Mouse (Mus musculus): ENCODE data around the gene Wdr1. TPM values are rescaled to one million over a fixed set of nuclear protein-coding genes. Genes with fewer than 3 reads are reported as not detected.
"Not testable (repeated sequence)": the region's sequence is repeated elsewhere in the genome, so short reads cannot be mapped to it uniquely, and the experiment has no call there.

The Wdr1 gene
- polyA plus RNA-seq, 1 experiment from 2014 or later, result 222 TPM

DNA sequence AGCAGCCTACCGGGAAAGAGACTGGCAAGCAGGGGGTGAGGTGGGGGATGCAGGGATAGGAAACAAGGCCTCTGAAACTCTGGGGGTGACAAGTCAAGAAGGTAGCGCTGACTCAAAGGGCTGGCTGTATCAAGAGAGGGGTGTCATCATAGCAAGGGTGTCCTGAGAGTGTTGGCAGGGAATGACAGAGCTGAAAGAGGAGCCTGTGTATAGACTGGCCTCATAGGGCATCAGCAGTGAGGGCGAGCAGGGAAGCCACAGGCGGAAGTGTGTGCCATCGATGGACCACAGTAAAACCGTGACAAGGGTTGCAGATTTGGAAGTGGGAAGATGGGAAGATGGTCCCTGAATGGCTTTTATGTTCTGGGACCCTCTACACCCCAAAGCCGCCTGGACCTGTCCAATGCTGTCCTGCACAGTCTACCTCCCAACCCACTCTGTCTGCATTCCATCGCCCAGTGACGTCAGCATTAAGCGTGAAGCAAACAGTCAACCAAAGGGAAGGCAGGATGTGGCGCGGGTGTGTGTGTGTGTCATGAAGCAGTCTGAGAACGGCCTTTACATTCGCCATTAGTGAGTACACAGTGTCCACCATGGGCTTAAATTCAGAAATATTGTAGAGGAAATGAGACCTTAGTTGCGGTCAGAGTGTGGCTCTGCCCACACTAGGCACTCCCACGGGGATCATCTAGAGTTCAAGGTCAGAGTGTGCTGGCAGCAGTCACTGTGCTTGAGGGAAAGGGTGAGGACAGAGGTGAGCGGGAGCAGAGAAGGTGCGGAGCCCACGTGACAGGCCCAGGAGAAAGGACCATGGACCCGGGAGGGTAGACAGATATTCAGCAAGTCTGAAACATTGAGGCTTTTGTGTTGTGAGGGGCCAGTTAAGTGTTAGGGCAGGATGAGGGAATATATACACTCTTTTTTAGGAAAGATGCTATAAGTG, 74.1 kb downstream of the Wdr1 start:
- H3K9me3 ChIP-seq, result no peaks in the 10 kb centered on the region
- H3K9ac ChIP-seq, result no peak overlapping the region
- H3K36me3 ChIP-seq, result no peaks in the 10 kb centered on the region
- H3K4me1 ChIP-seq, result 0 out of 2 replicates have a peak, but pooled peaks cover under 1% of the 10 kb centered on the region
- H3K27ac ChIP-seq, result no peak overlapping the region
- WGBS, result 77% methylated on average over 20 of the region's 20 CpGs
- no peak; the same call in 1 of the 2 replicates for ATAC-seq (ENCODE audit: insufficient number of reproducible peaks, low FRiP score, low TSS enrichment, low read depth)
- H3K27me3 ChIP-seq, result no peaks in the 10 kb centered on the region
- no peak overlapping the region for H3K4me2 ChIP-seq
- H3K4me3 ChIP-seq, result no peak overlapping the region

DNA sequence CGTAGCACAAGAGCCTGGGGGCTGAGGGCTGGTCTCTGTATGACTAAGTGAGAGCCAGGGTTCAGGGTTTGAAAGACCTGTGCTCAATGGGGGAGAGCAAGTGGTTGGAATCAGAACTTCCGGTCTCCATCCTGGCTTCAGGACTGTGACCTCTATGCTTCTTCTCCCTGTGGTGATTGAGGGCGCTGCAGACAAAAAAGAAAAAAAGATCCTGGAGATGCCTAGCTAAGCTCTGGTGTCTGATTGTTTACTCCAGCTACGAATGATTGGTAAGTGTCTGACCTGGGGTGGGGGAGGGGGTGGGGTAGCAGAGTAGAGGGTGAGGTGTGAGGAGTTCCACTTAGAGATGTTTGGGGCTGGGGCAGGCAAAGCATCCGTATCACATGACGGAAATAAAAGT, 75.0 kb downstream of the Wdr1 start:
- Histone ChIP-seq H3K27me3 (no peaks in the 10 kb centered on the region), H3K4me2 (no peak overlapping the region), H3K9ac (no peak overlapping the region), H3K36me3 (no peaks in the 10 kb centered on the region), H3K27ac (no peak overlapping the region), H3K9me3 (no peaks in the 10 kb centered on the region), H3K4me3 (no peak overlapping the region), H3K4me1 (peaks cover 4% of the 10 kb centered on the region; the same call in 1 of the 2 replicates)
- WGBS, result 51% methylated on average over 6 of the region's 6 CpGs
- ATAC-seq (ENCODE audit: insufficient number of reproducible peaks, low FRiP score, low TSS enrichment, low read depth), result no peak

DNA sequence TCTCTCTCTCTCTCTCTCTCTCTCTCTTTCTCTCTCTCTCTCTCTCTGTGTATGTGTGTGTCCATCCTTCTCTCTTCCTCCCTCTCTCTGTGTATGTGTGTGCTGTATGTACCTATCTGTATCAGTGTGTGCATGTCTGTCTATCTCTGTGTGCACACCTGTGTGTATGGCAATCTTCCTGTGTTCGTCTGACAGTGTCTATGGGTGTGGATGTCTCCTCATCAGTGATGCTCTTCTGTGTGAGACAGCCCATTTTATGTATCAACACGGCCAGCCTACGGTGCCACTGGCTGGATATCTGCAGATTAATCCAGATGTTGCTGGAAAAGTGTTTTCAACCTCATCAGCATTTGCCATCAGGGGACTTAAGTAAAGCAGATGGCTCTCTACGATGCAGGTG, 75.8 kb downstream of the Wdr1 start:
- 74% methylated on average over 4 of the region's 4 CpGs for WGBS
- Histone ChIP-seq H3K27ac (no peak overlapping the region), H3K27me3 (no peaks in the 10 kb centered on the region), H3K4me1 (peaks cover 4% of the 10 kb centered on the region; the same call in 1 of the 2 replicates), H3K4me3 (no peak overlapping the region), H3K36me3 (no peaks in the 10 kb centered on the region), H3K9me3 (no peaks in the 10 kb centered on the region), H3K4me2 (no peak overlapping the region), H3K9ac (no peak overlapping the region)
- no peak for ATAC-seq (ENCODE audit: insufficient number of reproducible peaks, low FRiP score, low TSS enrichment, low read depth)

DNA sequence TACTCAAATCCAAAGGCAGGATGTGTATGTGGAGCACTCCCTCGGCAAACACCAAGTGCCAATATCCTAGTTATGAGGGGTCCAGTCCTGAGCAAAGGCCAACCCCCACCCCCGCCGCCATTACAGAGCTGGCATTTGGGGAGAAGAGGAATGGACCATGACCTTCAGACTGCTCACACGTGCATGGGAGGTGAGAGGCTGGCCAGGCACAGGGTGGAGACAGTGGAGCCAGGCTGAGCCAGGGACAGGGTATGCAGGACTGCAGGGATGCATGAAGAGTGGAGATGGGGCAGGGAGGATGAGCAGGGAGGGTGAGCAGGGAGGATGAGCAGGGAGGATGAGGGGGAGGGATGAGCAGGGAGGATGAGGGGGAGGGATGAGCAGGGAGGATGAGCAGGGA, 77.1 kb downstream of the Wdr1 start:
- H3K9ac ChIP-seq, result no peak overlapping the region
- no peaks in the 10 kb centered on the region for H3K36me3 ChIP-seq
- no peak for ATAC-seq (ENCODE audit: insufficient number of reproducible peaks, low FRiP score, low TSS enrichment, low read depth)
- WGBS, result 77% methylated on average over 4 of the region's 4 CpGs
- no peaks in the 10 kb centered on the region for H3K27me3 ChIP-seq
- H3K27ac ChIP-seq, result no peak overlapping the region
- H3K4me1 ChIP-seq, result peaks cover 4% of the 10 kb centered on the region; the same call in 1 of the 2 replicates
- no peak overlapping the region for H3K4me3 ChIP-seq
- H3K9me3 ChIP-seq, result no peaks in the 10 kb centered on the region
- H3K4me2 ChIP-seq, result no peak overlapping the region

DNA sequence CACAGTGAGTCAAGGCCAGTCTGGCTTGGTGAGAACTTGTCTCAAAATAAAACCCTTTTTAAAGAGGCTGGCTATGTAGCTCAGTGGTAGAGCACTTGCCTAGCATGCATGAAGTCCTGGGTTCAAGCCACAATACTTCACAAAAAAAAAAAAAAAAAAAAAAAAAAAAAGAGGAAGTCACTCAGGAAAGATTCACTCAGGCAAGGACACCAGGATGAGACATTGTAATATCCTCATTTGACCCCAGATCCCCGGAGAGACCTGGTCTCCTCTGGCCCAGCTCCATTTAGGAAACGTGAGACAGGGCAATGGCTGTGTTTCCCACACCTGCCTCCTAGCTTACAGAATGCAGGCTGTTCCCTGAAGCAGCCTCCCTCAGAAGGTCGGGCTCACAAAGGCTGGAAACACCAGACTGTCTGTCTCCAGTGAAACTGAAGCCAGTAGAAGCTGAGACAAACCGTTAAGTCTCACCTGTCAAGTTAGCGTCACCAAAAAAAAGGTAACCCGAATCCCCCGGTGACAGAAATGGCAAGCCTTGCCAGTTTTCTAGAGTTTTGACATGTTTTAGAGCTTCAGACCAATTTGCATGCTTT, 79.4 kb downstream of the Wdr1 start:
- no peak overlapping the region for H3K4me3 ChIP-seq
- no peak for ATAC-seq (ENCODE audit: insufficient number of reproducible peaks, low FRiP score, low TSS enrichment, low read depth)
- peaks cover 20% of the 10 kb centered on the region for H3K4me1 ChIP-seq
- no peaks in the 10 kb centered on the region for H3K27me3 ChIP-seq
- no peaks in the 10 kb centered on the region for H3K9me3 ChIP-seq
- H3K27ac ChIP-seq, result no peak overlapping the region
- H3K9ac ChIP-seq, result no peak overlapping the region
- H3K36me3 ChIP-seq, result no peaks in the 10 kb centered on the region
- WGBS, result 47% methylated on average over 7 of the region's 7 CpGs
- no peak overlapping the region for H3K4me2 ChIP-seq

DNA sequence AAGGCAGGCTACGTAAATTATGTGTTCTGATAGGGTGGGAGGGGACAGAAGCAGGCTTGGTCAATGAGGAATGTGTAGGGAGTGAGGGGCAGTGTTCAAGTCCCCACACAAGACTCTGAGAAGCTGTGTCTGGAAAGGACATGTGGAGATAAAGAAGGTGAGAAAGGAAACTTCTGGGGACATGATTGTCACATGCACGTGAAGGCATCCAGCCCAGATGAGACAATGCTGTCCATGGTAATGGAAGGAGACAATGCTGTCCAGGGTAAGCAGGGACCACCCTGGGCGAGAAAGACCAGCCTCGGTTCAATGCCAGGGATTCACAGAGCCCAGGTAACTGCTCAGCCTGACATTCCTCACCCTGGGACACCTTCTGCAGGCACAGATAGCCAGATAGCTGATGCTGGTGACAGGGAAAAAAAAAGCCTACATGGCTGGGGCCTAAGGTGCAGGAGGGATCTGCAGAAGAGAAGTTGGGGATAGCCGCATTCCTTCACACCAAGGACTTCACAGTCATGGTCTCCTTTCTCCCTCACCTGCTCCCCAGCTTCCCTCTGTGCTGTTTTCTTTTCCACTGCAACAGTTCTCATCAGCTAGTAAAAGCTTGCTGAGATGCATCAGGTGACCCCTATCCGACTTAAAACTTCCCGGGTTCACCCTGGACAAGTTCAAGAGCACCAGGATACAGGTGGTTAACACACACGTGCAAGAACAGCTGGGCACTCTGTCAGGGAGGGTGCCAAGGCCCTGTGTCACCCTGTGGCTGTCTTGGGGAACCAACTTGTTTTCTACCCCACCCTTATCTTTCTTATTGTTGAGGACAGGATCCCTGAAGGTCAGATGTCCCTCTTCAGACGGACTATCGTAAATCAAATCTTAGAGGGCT, 82.0 kb downstream of the Wdr1 start:
- H3K9ac ChIP-seq, result no peak overlapping the region
- H3K9me3 ChIP-seq, result no peaks in the 10 kb centered on the region
- WGBS, result 72% methylated on average over 10 of the region's 10 CpGs
- no peak for ATAC-seq (ENCODE audit: insufficient number of reproducible peaks, low FRiP score, low TSS enrichment, low read depth)
- H3K36me3 ChIP-seq, result no peaks in the 10 kb centered on the region
- H3K27ac ChIP-seq, result no peak overlapping the region
- H3K4me2 ChIP-seq, result peak overlapping the region; percentile 50
- peaks cover 20% of the 10 kb centered on the region for H3K4me1 ChIP-seq
- H3K4me3 ChIP-seq, result no peak overlapping the region
- no peaks in the 10 kb centered on the region for H3K27me3 ChIP-seq

DNA sequence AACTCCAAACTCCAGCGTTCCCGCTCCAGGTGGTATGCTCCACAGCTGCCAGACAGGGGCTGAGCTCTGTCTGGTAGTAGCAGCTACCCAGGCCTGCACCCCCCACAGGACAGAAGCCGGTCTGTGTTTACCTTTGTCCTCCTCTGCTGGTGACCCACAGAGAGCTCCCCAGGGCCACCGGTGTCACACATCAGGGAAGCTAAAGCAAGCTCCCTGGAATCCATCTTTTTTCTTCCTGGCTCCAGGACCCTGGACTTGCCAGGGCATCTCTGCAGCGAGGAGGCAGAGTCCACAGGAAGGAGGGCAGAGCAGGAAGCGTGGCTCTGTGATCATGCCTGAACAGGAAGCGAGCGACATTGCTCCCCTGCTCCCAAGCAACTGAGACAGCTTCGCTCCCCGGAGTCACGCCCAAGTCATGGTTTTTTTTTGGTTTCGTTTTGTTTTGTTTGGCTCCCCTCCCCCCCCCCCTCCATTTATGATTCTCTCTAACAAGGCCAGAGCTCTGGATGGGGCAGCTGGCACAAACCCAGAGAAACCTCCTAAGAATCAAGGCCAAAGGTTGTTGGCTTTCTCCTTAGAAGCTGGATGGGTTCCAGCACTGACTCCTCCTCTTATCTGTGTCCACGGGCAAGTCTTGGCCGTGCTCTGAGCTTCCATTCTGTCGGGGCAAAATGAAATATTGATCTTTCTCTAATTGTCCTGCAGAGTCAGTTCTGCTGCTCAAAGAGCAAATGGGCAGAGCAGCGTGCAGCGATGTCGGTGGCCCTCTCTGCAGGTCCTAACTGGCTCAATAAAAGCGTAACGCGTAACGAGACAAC, 82.9 kb downstream of the Wdr1 start:
- no peak overlapping the region for H3K9ac ChIP-seq
- no peaks in the 10 kb centered on the region for H3K9me3 ChIP-seq
- no peaks in the 10 kb centered on the region for H3K27me3 ChIP-seq
- H3K4me2 ChIP-seq, result peak overlapping the region; percentile 50
- peak; percentile 36; the same call in 1 of the 2 replicates for ATAC-seq (ENCODE audit: insufficient number of reproducible peaks, low FRiP score, low TSS enrichment, low read depth)
- WGBS, result 9% methylated on average over 21 of the region's 22 CpGs
- peaks cover 20% of the 10 kb centered on the region for H3K4me1 ChIP-seq
- peak overlapping the region; percentile 31 for H3K4me3 ChIP-seq
- H3K27ac ChIP-seq, result no peak overlapping the region
- H3K36me3 ChIP-seq, result no peaks in the 10 kb centered on the region

DNA sequence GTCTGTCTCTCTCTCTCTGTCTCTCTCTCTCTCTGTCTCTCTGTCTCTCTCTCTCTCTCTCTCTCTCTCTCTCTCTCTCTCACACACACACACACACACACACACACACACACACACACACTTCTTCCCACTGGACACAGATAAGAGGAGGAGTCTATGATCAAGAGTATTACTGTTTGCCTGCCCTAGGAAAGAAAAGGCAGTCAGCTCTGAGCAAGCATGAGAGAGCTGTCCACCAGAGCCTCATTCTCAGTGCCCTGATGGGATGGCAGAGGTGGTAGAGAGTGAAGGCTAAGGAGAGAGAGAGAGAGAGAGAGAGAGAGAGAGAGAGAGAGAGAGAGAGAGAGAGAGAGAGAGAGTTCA, 83.5 kb downstream of the Wdr1 start:
- H3K4me3 ChIP-seq, result peak overlapping the region; percentile 31
- not testable (repeated sequence) for H3K9ac ChIP-seq; H3K27ac ChIP-seq; H3K27me3 ChIP-seq; ATAC-seq (ENCODE audit: insufficient number of reproducible peaks, low FRiP score, low TSS enrichment, low read depth); H3K9me3 ChIP-seq; H3K36me3 ChIP-seq
- peak overlapping the region; percentile 50 for H3K4me2 ChIP-seq
- peaks cover 20% of the 10 kb centered on the region for H3K4me1 ChIP-seq

DNA sequence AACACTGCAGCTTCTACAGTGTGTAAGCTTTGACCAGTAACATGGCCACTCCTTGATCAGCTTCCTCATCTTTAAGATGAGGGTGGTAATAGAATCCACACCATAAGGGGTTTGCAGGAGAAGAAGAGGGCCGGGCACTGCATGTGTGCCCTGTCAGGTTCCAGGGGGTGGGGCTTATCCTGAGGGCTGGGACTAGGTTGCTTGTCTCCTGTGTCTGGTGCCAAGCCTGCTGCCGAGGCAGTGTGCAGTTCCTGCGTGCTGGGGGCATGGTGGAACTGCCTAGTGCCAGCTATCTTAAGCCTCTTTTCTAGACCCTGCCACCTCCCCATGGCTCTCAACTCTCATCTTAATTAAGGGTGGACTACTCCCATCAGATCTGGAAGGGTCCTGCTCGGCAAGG, 84.0 kb downstream of the Wdr1 start:
- H3K4me1 ChIP-seq, result peaks cover 20% of the 10 kb centered on the region
- no peak for ATAC-seq (ENCODE audit: insufficient number of reproducible peaks, low FRiP score, low TSS enrichment, low read depth)
- whole genome bisulfite sequencing, result 34% methylated on average over 4 of the region's 4 CpGs
- H3K9me3 ChIP-seq, result no peaks in the 10 kb centered on the region
- H3K27ac ChIP-seq, result no peak overlapping the region
- H3K4me2 ChIP-seq, result no peak overlapping the region
- no peaks in the 10 kb centered on the region for H3K36me3 ChIP-seq
- H3K27me3 ChIP-seq, result no peaks in the 10 kb centered on the region
- H3K4me3 ChIP-seq, result no peak overlapping the region
- no peak overlapping the region for H3K9ac ChIP-seq

DNA sequence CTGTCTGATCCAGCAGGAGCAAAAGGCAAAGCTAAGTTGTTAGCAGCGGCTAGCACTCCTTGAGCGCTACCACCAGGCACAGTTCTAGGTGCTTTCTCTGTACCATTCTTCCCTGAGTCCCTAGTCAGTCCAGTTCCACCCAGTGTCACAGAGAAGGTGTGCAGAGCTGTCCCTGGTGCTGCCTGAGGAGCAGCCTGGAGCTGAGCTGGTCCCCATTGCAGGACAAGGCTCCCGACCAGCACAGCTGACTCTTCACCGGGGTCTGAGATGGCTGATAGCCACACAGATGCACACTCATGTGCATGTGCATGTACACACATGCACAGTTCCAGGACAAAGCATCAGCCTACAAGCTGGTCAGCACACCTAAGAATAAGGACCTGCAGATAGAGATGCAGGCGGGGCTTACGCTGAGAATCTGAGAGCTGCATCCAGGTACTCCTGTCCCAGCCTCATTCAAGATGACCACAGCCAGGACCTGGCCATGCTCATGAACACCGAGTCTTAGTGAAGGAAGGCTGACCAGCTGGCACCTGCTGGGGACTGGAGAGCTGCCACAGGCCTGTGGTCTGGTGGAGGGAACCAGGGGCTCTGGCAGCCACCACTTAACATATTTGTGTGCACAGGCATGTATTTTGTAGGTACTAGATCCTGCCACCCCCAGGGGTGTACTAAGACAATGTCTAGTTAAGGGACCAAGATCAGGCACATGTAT, 85.1 kb downstream of the Wdr1 start:
- H3K27ac ChIP-seq, result no peak overlapping the region
- H3K4me2 ChIP-seq, result no peak overlapping the region
- H3K27me3 ChIP-seq, result no peaks in the 10 kb centered on the region
- WGBS, result 81% methylated on average over 7 of the region's 7 CpGs
- H3K9ac ChIP-seq, result no peak overlapping the region
- H3K36me3 ChIP-seq, result no peaks in the 10 kb centered on the region
- H3K4me1 ChIP-seq, result peaks cover 16% of the 10 kb centered on the region
- no peak for ATAC-seq (ENCODE audit: insufficient number of reproducible peaks, low FRiP score, low TSS enrichment, low read depth)
- no peak overlapping the region for H3K4me3 ChIP-seq
- no peaks in the 10 kb centered on the region for H3K9me3 ChIP-seq
